Mouse (Mus musculus): ENCODE data around the gene Rusc2. TPM values are rescaled to one million over a fixed set of nuclear protein-coding genes. Genes with fewer than 3 reads are reported as not detected.

Rusc2 gene
- polyA plus RNA-seq, 1 experiment from 2014 or later = 74.8 TPM

DNA sequence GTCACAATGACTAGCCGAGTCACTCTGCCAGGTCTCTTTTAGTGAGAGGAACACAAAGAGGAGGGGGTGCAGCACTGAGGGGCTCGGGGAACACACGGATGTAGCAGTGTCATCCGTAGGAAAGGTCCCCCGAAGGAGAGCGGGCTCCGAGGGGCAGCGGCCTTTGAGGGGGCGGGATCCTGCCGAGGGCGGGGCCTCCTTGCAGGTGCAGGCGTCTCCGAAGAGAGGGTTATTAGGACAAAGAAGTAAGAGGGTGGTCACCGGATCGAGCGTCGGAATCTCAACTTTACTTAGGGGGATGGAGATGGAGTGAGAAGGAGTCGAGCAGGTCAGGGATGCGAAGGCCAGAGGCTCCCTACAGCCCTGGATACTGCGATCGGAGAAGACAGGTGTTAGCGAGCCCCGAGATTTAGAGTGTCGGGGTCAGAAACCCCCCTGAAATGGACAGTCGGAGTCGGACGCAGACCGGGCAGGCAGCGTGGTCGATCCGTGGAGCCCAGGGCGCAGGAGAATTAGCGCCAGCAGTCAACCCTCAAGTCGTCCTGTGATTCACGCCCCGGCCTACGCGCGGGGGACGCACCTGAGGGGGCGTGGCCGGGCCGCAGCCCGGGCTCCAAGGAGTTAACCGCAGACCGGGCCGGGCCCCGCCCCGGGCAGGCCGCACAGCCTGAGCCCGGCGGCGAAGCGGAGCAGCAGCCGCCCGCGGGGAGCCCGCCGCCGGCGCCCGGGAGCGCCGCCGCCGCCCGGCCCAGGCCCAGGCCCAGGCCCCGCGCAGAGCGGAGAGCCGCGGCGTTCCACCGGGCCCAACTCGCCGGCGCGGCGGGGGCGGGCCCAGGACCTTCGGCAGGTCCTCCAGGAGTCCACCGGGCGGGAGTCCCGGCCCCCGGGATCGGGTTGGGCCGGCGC is 60.9 kb downstream of the Rusc2 start:
- peak overlapping the region; percentile 95 for H3K9ac ChIP-seq (replicated peaks; ENCODE audit: low read depth, low read length)
- H3K27me3 ChIP-seq (replicated peaks; ENCODE audit: control insufficient read depth, insufficient read depth, low read length) = no peaks in the 10 kb centered on the region
- H3K4me3 ChIP-seq (replicated peaks; ENCODE audit: low read length) = peak overlapping the region; percentile 90
- peak overlapping the region; percentile 93 for H3K4me2 ChIP-seq (ENCODE audit: low read length)
- H3K36me3 ChIP-seq (ENCODE audit: control insufficient read depth, insufficient read depth) = peaks cover 8% of the 10 kb centered on the region; the same call in 1 of the 2 replicates
- ATAC-seq = peak; percentile 61
- WGBS = under 1% methylated on average over 83 of the region's 88 CpGs
- H3K27ac ChIP-seq (ENCODE audit: low read length) = peak overlapping the region; percentile 95
- peaks cover 14% of the 10 kb centered on the region for H3K4me1 ChIP-seq (replicated peaks; ENCODE audit: control insufficient read depth, insufficient read depth, low read length)
- no peaks in the 10 kb centered on the region for H3K9me3 ChIP-seq (ENCODE audit: control insufficient read depth, low read length)

DNA sequence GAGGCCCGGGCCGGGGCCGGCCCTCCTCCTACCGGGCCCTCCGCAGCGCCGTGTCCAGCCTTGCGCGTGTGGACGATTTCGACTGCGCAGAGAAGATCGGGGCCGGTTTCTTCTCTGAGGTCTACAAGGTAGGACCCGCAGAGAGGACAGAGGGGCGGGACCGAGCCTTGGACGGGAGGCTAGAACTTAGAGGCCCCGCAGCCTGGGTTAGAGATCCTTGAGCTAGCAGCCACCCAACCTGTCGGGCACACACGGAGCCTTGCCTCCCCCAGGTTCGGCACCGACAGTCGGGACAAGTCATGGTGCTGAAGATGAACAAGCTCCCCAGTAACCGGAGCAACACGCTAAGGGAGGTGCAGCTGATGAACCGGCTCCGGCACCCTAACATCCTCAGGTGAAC is 61.7 kb downstream of the Rusc2 start:
- H3K4me2 ChIP-seq (ENCODE audit: low read length) = peak overlapping the region; percentile 93
- H3K4me3 ChIP-seq (replicated peaks; ENCODE audit: low read length) = peak overlapping the region; percentile 90
- peak overlapping the region; percentile 95 for H3K27ac ChIP-seq (ENCODE audit: low read length)
- H3K4me1 ChIP-seq (replicated peaks; ENCODE audit: control insufficient read depth, insufficient read depth, low read length) = peaks cover 14% of the 10 kb centered on the region
- no peaks in the 10 kb centered on the region for H3K27me3 ChIP-seq (replicated peaks; ENCODE audit: control insufficient read depth, insufficient read depth, low read length)
- peak; percentile 6; the same call in 1 of the 2 replicates for ATAC-seq
- H3K9me3 ChIP-seq (ENCODE audit: control insufficient read depth, low read length) = no peaks in the 10 kb centered on the region
- WGBS = under 1% methylated on average over 28 of the region's 28 CpGs
- peaks cover 8% of the 10 kb centered on the region; the same call in 1 of the 2 replicates for H3K36me3 ChIP-seq (ENCODE audit: control insufficient read depth, insufficient read depth)
- peak overlapping the region; percentile 95 for H3K9ac ChIP-seq (replicated peaks; ENCODE audit: low read depth, low read length)

DNA sequence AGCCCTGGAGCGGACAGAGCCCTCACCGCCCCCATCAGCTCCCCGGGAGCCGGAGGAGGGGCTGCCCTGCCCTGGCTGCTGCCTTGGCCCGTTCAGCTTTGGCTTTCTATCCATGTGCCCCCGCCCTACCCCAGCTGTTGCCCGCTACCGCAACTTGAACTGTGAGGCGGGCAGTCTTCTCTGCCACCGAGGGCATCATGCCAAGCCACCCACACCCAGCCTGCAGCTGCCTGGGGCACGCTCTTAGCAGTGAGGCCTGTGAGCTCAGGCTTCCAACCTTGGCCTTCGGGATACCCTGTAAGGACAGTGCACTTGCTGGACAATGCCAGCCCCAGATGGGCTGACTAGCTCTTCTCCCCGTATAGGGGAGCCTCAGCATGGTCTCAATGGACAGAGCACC is 65.5 kb downstream of the Rusc2 start:
- Histone ChIP-seq H3K27ac (ENCODE audit: low read length) (no peak overlapping the region), H3K4me1 (replicated peaks; ENCODE audit: control insufficient read depth, insufficient read depth, low read length) (peaks cover 14% of the 10 kb centered on the region), H3K36me3 (ENCODE audit: control insufficient read depth, insufficient read depth) (peaks cover 8% of the 10 kb centered on the region; the same call in 1 of the 2 replicates), H3K27me3 (replicated peaks; ENCODE audit: control insufficient read depth, insufficient read depth, low read length) (peaks cover under 1% of the 10 kb centered on the region; the same call in 1 of the 2 replicates), H3K4me3 (replicated peaks; ENCODE audit: low read length) (no peak overlapping the region), H3K9ac (replicated peaks; ENCODE audit: low read depth, low read length) (no peak overlapping the region), H3K9me3 (ENCODE audit: control insufficient read depth, low read length) (no peaks in the 10 kb centered on the region), H3K4me2 (ENCODE audit: low read length) (no peak overlapping the region)
- WGBS = 83% methylated on average over 13 of the region's 13 CpGs
- no peak for ATAC-seq

DNA sequence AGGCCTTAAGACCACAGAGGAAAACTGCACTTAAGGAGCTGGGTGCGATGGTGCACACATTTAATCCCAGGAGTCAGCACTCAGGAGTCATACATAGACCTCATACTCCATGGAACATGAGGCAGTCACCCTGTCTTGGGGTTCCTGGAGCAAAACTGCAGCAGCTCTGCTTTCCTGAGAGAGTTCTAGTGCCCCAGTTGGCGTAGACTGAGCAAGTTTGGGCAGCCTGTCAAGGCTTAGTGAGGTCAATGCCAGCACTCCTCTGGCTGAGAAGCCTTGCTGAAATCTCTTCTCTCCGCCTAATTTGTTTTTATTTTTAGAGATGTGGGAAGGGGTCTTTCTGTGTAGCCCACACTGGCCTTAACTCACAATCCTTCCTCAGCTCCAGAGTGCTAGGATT is 66.8 kb downstream of the Rusc2 start:
- peaks cover 8% of the 10 kb centered on the region; the same call in 1 of the 2 replicates for H3K36me3 ChIP-seq (ENCODE audit: control insufficient read depth, insufficient read depth)
- no peak overlapping the region for H3K27ac ChIP-seq (ENCODE audit: low read length)
- H3K4me1 ChIP-seq (replicated peaks; ENCODE audit: control insufficient read depth, insufficient read depth, low read length) = peaks cover 19% of the 10 kb centered on the region
- peaks cover 8% of the 10 kb centered on the region; the same call in 1 of the 2 replicates for H3K27me3 ChIP-seq (replicated peaks; ENCODE audit: control insufficient read depth, insufficient read depth, low read length)
- no peak for ATAC-seq
- WGBS = 77% methylated on average over 3 of the region's 3 CpGs
- no peaks in the 10 kb centered on the region for H3K9me3 ChIP-seq (ENCODE audit: control insufficient read depth, low read length)
- no peak overlapping the region for H3K9ac ChIP-seq (replicated peaks; ENCODE audit: low read depth, low read length)
- no peak overlapping the region for H3K4me3 ChIP-seq (replicated peaks; ENCODE audit: low read length)
- H3K4me2 ChIP-seq (ENCODE audit: low read length) = no peak overlapping the region

DNA sequence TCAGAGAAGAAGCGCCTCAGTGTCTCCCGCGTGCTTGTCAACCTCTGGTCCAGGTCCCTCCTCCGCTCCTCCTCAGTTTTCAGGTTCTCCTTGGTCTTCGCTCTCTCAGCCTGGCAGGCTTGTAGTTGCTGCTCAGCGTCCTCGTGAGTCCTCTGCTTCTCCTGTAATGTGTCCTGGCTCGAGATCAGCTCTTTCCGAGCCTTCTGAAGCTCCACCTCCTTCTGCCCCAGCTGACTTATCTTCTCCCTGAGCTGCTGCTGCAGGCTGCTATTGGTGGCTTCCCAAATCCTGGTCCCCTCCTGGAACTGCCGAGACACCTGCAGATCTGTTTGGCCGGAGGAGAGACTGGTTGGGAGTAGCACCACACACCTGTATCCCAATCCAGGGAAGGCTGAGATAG is 70.5 kb downstream of the Rusc2 start:
- H3K4me1 ChIP-seq (replicated peaks; ENCODE audit: control insufficient read depth, insufficient read depth, low read length) = peaks cover 9% of the 10 kb centered on the region
- H3K27ac ChIP-seq (ENCODE audit: low read length) = no peak overlapping the region
- H3K27me3 ChIP-seq (replicated peaks; ENCODE audit: control insufficient read depth, insufficient read depth, low read length) = peaks cover 8% of the 10 kb centered on the region; the same call in 1 of the 2 replicates
- no peak overlapping the region for H3K4me3 ChIP-seq (replicated peaks; ENCODE audit: low read length)
- WGBS = 67% methylated on average over 11 of the region's 11 CpGs
- H3K36me3 ChIP-seq (ENCODE audit: control insufficient read depth, insufficient read depth) = no peaks in the 10 kb centered on the region; the same call in 1 of the 2 replicates
- no peak overlapping the region for H3K9ac ChIP-seq (replicated peaks; ENCODE audit: low read depth, low read length)
- H3K4me2 ChIP-seq (ENCODE audit: low read length) = no peak overlapping the region
- H3K9me3 ChIP-seq (ENCODE audit: control insufficient read depth, low read length) = no peaks in the 10 kb centered on the region
- no peak for ATAC-seq

DNA sequence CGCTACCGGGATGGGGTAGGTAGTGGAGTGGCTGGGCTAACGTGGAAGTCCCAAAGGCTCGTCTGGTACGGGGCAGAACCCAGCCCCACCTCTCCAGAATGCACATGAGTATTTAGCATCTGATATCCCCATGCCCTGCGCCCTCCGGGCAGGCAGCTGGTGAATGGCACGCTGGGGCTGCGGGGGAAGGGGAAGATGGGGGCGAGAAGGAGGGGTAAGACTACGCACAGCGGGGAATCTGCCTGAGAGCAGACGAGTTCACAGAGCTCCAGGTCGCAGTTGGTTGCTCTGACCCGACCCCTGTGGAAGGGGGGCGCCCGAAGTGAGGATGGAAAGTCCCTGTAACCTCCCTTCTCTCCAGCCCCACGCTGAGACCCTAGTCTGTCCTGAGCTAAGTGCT is 71.6 kb downstream of the Rusc2 start:
- Histone ChIP-seq H3K9ac (replicated peaks; ENCODE audit: low read depth, low read length) (peak overlapping the region; percentile 42), H3K27ac (ENCODE audit: low read length) (no peak overlapping the region), H3K36me3 (ENCODE audit: control insufficient read depth, insufficient read depth) (no peaks in the 10 kb centered on the region; the same call in 1 of the 2 replicates), H3K4me3 (replicated peaks; ENCODE audit: low read length) (peak overlapping the region; percentile 14), H3K9me3 (ENCODE audit: control insufficient read depth, low read length) (no peaks in the 10 kb centered on the region), H3K4me2 (ENCODE audit: low read length) (peak overlapping the region; percentile 42), H3K4me1 (replicated peaks; ENCODE audit: control insufficient read depth, insufficient read depth, low read length) (peaks cover 9% of the 10 kb centered on the region), H3K27me3 (replicated peaks; ENCODE audit: control insufficient read depth, insufficient read depth, low read length) (peaks cover 8% of the 10 kb centered on the region; the same call in 1 of the 2 replicates)
- ATAC-seq = peak; percentile 37; the same call in 1 of the 2 replicates
- under 1% methylated on average over 18 of the region's 18 CpGs for WGBS

DNA sequence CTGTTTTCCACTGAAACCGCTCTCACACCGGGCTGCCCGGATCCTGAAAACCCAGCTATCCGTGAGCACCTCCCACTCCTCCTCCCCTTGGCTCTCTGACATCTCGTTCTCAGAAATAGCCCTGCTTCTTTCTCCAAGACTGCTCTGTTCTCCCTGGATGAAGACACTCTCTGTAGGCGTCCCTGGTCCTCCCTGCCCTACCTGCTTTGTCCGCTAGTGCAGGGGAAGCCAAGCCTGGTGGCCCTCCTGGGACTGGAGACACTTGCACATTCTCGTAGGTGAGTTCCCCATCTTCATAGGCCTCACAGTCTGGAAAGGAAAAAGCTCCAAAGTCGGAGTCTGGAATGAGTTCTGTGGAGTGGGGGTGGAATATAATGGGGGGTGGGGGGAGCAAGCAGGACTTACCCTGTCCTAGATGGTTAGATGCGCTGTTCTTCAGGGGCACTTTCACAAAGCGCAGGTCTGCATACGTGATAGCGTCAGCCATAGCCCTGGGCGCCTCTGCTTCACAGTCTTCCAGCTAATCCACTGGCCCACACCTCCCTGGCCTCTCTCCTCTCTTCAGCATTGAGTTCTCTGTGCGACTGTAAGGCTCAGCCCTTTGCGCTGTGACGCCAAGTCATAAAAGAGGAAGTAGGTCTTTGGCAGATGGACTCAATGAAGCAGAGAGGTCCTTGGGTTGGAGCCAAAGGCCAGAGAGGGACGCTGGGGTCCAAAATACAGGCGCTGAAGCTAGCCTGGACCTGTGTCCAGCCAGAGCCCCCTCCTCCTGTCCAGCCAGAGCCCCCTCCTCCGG is 72.5 kb downstream of the Rusc2 start, which contains the start of gene Cd72:
Gene Cd72 (minus strand): TSS at position 588 of the 796 bp plus-strand sequence.
- peak within 1 kb of the TSS; percentile 42 for H3K9ac ChIP-seq (replicated peaks; ENCODE audit: low read depth, low read length)
- no peaks in the 10 kb centered on the region for H3K9me3 ChIP-seq (ENCODE audit: control insufficient read depth, low read length)
- peak within 1 kb of the TSS; percentile 14 for H3K4me3 ChIP-seq (replicated peaks; ENCODE audit: low read length)
- peaks cover 8% of the 10 kb centered on the region; the same call in 1 of the 2 replicates for H3K27me3 ChIP-seq (replicated peaks; ENCODE audit: control insufficient read depth, insufficient read depth, low read length)
- 32% methylated on average over 20 of the region's 20 CpGs for WGBS
- peak within 1 kb of the TSS; percentile 42 for H3K4me2 ChIP-seq (ENCODE audit: low read length)
- H3K36me3 ChIP-seq (ENCODE audit: control insufficient read depth, insufficient read depth) = no peaks in the 10 kb centered on the region
- H3K4me1 ChIP-seq (replicated peaks; ENCODE audit: control insufficient read depth, insufficient read depth, low read length) = peaks cover 9% of the 10 kb centered on the region
- ATAC-seq = no peak
- no peak within 1 kb of the TSS for H3K27ac ChIP-seq (ENCODE audit: low read length)

DNA sequence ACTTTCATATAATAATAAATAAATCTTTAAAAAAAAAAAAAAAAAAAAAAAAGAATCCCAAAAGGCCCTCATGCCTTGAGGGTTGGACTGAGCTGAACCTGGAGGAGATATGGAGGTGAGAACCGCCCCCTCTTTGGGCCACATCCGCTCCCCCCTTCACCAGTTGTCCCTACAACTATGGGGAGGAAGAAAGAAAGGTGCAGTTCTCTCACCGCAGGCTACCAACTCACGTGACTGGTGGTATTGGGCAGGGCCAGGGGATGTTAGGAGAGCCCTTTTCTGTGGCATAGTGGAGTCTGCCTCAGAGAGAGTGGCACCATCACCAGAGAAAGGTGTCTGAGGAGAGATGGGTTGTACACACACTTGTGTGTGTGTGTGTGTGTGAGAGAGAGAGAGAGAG is 74.7 kb downstream of the Rusc2 start:
- no peak overlapping the region for H3K4me2 ChIP-seq (ENCODE audit: low read length)
- H3K36me3 ChIP-seq (ENCODE audit: control insufficient read depth, insufficient read depth) = no peaks in the 10 kb centered on the region
- peaks cover 9% of the 10 kb centered on the region for H3K4me1 ChIP-seq (replicated peaks; ENCODE audit: control insufficient read depth, insufficient read depth, low read length)
- no peak overlapping the region for H3K9ac ChIP-seq (replicated peaks; ENCODE audit: low read depth, low read length)
- WGBS = 32% methylated on average over 4 of the region's 4 CpGs
- ATAC-seq = no peak
- no peak overlapping the region for H3K27ac ChIP-seq (ENCODE audit: low read length)
- no peak overlapping the region for H3K4me3 ChIP-seq (replicated peaks; ENCODE audit: low read length)
- H3K9me3 ChIP-seq (ENCODE audit: control insufficient read depth, low read length) = no peaks in the 10 kb centered on the region
- peaks cover 8% of the 10 kb centered on the region; the same call in 1 of the 2 replicates for H3K27me3 ChIP-seq (replicated peaks; ENCODE audit: control insufficient read depth, insufficient read depth, low read length)

DNA sequence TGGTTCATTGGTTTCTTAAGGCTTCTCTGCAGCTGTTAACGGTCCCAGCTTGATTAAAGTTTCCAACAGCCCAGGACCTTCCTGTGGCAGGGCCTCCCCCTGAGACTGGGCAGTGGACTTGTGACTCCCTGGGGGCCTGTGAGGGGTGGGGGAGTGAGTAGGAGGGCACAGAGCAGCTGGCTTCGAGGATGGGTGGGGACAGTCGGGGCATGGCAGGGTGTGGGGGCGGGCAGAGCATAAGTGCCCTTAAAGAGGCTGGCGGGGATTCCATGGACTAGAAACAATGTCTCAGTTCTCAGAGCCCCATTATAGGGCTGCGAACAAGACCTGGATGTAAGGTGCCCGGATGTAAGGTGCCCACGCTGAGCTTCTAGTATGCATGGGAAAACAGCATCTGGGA is 75.3 kb downstream of the Rusc2 start:
- Histone ChIP-seq H3K4me1 (replicated peaks; ENCODE audit: control insufficient read depth, insufficient read depth, low read length) (peaks cover 9% of the 10 kb centered on the region), H3K9me3 (ENCODE audit: control insufficient read depth, low read length) (no peaks in the 10 kb centered on the region), H3K9ac (replicated peaks; ENCODE audit: low read depth, low read length) (no peak overlapping the region), H3K27me3 (replicated peaks; ENCODE audit: control insufficient read depth, insufficient read depth, low read length) (peaks cover 8% of the 10 kb centered on the region; the same call in 1 of the 2 replicates), H3K36me3 (ENCODE audit: control insufficient read depth, insufficient read depth) (no peaks in the 10 kb centered on the region), H3K27ac (ENCODE audit: low read length) (no peak overlapping the region), H3K4me2 (ENCODE audit: low read length) (no peak overlapping the region), H3K4me3 (replicated peaks; ENCODE audit: low read length) (no peak overlapping the region)
- no peak for ATAC-seq
- 25% methylated on average over 8 of the region's 8 CpGs for WGBS

Measured in forebrain, embryonic 16.5 days (tissue).